Mouse (Mus musculus) CH12F3 (cell line): ENCODE measurements around the gene Suco.

ENCODE experiments used
- in situ Hi-C: fragments of 300-500 bp; cut with MboI; formaldehyde crosslinking; loops from 2 replicates; pipeline ENCODE4 v1.14.3; 2020; ENCODE audit warnings: low sequenced_read_pairs

The Suco gene

DNA sequence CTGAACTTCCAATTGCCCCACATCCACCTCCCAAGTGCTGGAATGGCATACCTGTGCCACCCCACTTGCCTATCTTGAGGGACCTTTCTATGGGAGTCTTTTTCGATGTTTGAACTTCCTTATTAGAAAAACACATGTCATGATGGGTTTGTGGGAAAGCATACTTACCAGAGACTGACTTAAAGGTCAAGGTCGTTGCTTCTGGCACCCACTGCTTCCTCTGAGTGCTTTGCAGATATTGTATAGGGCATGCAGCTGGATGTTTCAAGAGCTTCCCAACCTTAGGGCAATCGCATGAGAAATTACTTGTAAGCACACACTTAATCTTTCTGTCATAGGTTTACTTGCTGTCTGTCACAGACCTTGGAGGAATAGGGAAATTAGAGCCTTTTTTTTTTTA, 83.2 kb downstream of the Suco start:
- in situ Hi-C loops = no loop called here

DNA sequence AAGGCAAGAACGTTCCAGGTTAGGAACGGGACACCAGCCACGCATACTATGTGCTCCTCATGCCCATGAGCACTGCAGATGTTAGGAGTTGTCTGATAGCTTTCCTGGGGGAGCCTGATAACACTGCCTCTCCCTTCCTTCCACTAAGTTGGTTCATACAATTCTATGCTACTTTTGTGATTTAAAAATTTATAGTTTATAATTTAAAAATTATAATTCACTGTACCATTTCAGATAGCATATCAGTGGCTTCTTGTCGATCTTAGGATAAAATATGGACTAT, 83.9 kb downstream of the Suco start:
- in situ Hi-C loops = no loop called here

DNA sequence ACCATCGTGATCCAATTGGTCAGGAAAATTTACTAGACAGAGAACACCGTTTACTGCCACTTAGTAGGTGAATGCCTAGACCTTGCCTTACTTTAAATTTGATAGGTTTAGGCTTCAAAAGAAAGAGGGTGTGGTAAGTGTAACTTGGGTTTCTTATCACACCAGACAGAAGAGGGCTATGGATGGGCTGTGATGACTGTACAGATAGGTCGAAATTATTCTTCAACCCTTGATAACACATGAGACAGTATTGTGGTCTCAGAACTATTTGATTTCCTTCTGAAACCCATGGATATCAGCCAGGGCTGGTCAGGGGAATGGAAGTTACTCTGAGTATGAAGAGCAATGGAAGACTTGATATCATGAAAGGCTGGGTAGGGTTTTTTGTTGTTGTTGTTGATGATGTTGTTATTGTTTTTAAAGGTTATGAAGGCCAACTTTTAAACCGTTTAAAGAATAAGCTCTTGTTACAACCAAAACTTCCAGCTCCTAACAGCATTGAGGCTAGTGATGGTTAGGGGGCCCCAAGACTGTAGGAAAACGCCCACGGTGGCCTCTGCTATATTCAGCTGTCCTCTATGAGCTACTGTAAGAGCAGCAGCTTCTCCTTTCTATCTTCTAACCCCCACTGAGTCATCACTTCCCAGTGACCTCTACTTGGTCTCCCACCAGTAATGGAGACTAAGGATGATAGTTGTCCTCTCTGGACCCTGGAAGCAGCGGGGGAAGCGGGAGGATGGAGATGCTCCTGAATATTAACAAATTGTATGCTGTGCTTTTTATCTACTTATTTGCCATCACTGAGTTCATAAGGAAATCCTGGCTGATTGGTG, 84.4 kb downstream of the Suco start:
- in situ Hi-C loops = no loop called here

GRCm38 (mm10) chr1:161788339-161788738, 88.1 kb downstream of the Suco start, which contains the start of gene Fasl:
Fasl (minus strand) TSS chr1:161788495.
- in situ Hi-C loops = no loop called here

GRCm38 (mm10) chr1:161782725-161783124, 93.8 kb downstream of the Suco start:
- in situ Hi-C loops = no loop called here

DNA sequence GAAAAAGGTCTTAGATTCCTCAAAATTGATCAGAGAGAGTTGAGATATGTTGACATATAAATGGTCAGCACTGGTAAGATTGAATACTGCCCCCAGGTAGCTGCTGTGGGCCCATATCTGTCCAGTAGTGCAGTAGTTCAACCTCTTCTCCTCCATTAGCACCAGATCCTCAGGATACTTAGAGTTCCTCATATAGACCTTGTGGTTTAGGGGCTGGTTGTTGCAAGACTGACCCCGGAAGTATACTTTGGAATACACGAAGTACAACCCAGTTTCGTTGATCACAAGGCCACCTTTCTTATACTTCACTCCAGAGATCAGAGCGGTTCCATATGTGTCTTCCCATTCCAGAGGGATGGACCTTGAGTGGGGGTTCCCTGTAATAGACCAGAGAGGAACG, 94.9 kb downstream of the Suco start:
- in situ Hi-C loops = no loop called here

DNA sequence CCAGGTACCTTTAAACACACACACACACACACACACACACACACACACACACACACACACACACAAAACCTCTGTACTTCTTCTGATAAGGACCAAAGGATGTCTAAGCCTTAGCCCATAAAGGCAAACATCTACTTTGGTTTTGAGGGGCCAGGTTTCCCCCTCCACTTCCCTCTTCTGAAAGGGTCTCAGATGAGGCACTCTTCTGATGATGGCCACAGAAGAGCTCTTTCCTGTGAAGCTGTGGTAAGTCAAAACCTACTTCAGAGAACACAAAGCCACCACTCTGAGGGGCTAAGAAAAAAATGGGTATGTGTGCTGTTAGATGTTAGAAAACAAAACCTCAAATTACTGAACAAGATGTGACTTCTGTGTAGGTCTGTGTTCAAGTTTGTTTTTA, 97.4 kb downstream of the Suco start:
- in situ Hi-C loops = no loop called here

DNA sequence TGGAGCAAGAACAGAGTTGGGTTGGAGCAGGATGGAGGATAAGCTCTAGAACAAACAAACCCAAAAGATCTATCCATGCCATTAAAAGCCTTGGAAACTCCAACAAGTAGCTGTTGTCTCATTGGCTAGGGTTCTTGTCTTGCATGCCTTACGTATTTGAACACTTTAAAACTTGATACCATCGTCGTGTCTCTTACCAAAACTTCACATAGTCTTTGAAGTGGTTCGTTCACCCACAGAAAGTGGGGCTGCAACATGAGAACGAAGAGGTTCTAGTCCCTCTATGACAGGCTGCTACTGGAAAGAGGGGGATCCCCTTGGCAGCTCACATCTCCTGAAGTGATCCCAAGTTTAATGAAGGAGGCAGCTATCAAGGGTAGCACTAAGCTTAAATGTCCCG, 101.3 kb downstream of the Suco start:
- in situ Hi-C loops = no loop called here

- in situ Hi-C loops = no loop called here
Measured at GRCm38 (mm10) chr1:161771293-161771692, 105.2 kb downstream of the Suco start.

GRCm38 (mm10) chr1:161769329-161769728, 107.2 kb downstream of the Suco start:
- in situ Hi-C loops = no loop called here

- in situ Hi-C loops = no loop called here
Measured at GRCm38 (mm10) chr1:161767101-161767524, 109.4 kb downstream of the Suco start.

DNA sequence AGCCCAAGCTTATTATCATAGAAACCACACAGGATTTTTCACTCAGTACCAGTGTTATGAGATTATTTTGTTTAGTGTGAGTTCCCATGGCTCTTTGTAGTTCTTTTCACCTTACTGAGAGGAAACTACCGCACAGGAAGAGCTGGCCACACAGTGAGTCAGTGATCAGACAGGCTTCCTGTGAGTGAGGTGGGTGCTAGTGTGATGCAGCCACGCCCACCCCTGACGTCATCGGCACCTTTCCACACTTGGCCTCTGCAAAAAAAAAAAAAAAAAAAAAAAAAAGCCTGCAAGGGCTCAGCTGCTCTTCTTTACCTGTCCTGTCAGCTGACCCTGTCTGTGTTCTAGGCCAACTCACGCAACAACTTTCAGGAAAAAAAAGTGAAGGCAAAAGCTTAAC, 109.8 kb downstream of the Suco start:
- in situ Hi-C loops = no loop called here
